Mouse (Mus musculus) bone marrow, adult 2 months (tissue): ENCODE results near the gene 4931440F15Rik.

Source experiments
- CTCF ChIP-seq: fragments of 200-500 bp; IDR thresholded peaks from 2 replicates; pipeline ENCODE4 v1.5.1; 2011; ENCODE audit warnings: low read length, control low read depth; ENCODE audit not compliant: control insufficient read depth, insufficient read depth
- POLR2A ChIP-seq: fragments of 200-500 bp; IDR thresholded peaks from 2 replicates; pipeline ENCODE4 v1.6.1; 2011; ENCODE audit warnings: low read depth, mild to moderate bottlenecking, control low read depth, low read length, borderline replicate concordance; ENCODE audit not compliant: control insufficient read depth

- TF ChIP-seq CTCF: no peak
- no peak for TF ChIP-seq POLR2A
Observed at GRCm38 (mm10) chr11:29808173-29808980, 17.1 kb downstream of the 4931440F15Rik start.
